In genomic region chr9:29653678-29654235, GRCm38 (mm10) we compare ENCODE assay signal across 9 mouse cellular contexts.
"Had no signal": no experiment of that assay in that cellular context is flagged by ENCODE, and none has a peak within 500 bp of the region (broad histone marks: within the 10 kb centered on the region; RNA-seq: fewer than 3 reads in every experiment).

No protein-coding gene starts in this region.

- ATAC-seq: lung, postnatal 0 days had no signal

- DNase-seq: kidney, postnatal 25 days; liver, embryonic 13.5 days; lung, adult 18-20 months; lung, postnatal 36 days; midbrain, embryonic 14.5 days; right cerebral cortex, adult 18-20 months; right cerebral cortex, postnatal 25 days; thymus, postnatal 4 days had no signal
